Mouse (Mus musculus) spleen, adult 2 months (tissue): ENCODE data around the gene Nfat5. TPM values are rescaled to one million over a fixed set of nuclear protein-coding genes. Genes with fewer than 3 reads are reported as not detected.

ENCODE experiments used
- DNase-seq, 2 experiments: peaks; one replicate each; pipeline versions ENCODE4 v3.0.0 to v3.0.0-alpha.2; 2012 to 2021; ENCODE audit warnings: low spot score in 2 of 2, low read depth in 1 of 2
- H3K27ac ChIP-seq: fragments of 200-500 bp; 2 replicates; pipeline ENCODE4 v1.5.1; 2012; ENCODE audit warnings: low read length, inconsistent platforms; ENCODE audit not compliant: insufficient read depth
- H3K27me3 ChIP-seq: fragments of 200-500 bp; 2 replicates; pipeline ENCODE4 v1.6.1; 2012; ENCODE audit warnings: mild to moderate bottlenecking, moderate library complexity, low read length, inconsistent platforms; ENCODE audit not compliant: control insufficient read depth, insufficient read depth
- H3K36me3 ChIP-seq: fragments of 200-500 bp; 2 replicates; pipeline ENCODE4 v1.6.1; 2012; ENCODE audit warnings: mild to moderate bottlenecking, low read length, inconsistent platforms; ENCODE audit not compliant: control insufficient read depth, insufficient read depth
- H3K4me1 ChIP-seq: fragments of 200-500 bp; 2 replicates; pipeline ENCODE4 v1.6.1; 2011; ENCODE audit warnings: inconsistent platforms; ENCODE audit not compliant: control insufficient read depth, insufficient read depth, insufficient read length
- H3K4me3 ChIP-seq: fragments of 200-500 bp; 2 replicates; pipeline ENCODE4 v1.5.1; 2011; ENCODE audit warnings: mild to moderate bottlenecking, inconsistent platforms; ENCODE audit not compliant: insufficient read depth, insufficient read length; ENCODE audit errors: extremely low read depth
- CTCF ChIP-seq: fragments of 200-500 bp; IDR thresholded peaks from 2 replicates; pipeline ENCODE4 v1.5.1; 2011; ENCODE audit warnings: mild to moderate bottlenecking, inconsistent platforms; ENCODE audit not compliant: insufficient read depth, insufficient read length, insufficient replicate concordance; ENCODE audit errors: extremely low read depth
- POLR2A ChIP-seq: fragments of 200-500 bp; IDR thresholded peaks from 2 replicates; pipeline ENCODE4 v1.6.1; 2011; ENCODE audit warnings: low read depth, low read length, inconsistent platforms
- WGBS: fragments of 180-500 bp; shearing (Covaris S2); methylation state at CpG from one replicate; pipeline ENCODE4 v1.1.7; 2018; 5-methylcytosine and 5-hydroxymethylcytosine counted together
- polyA plus RNA-seq: library from polyadenylated mRNA; depleted of rRNA; stranded (reverse); fragments of >200 nt; gene quantifications from 2 replicates; pipeline ENCODE4 v1.2.3, GENCODE M21; 2012

Nfat5 gene
- polyA plus RNA-seq, 1 experiment: 14.4 TPM

GRCm38 (mm10) chr8:107257223-107257622 lies 36.0 kb upstream of the Nfat5 start:
- no peak for DNase-seq
- Histone ChIP-seq H3K36me3 (no peaks in the 10 kb centered on the region), H3K27ac (no peak overlapping the region), H3K4me1 (no peaks in the 10 kb centered on the region), H3K27me3 (no peaks in the 10 kb centered on the region), H3K4me3 (no peak overlapping the region)
- WGBS: 89% methylated on average over 5 of the region's 5 CpGs
- TF ChIP-seq CTCF (no peak), POLR2A (no peak)

GRCm38 (mm10) chr8:107260120-107260519 lies 33.1 kb upstream of the Nfat5 start:
- Histone ChIP-seq H3K27me3 (no peaks in the 10 kb centered on the region), H3K36me3 (no peaks in the 10 kb centered on the region), H3K4me1 (no peaks in the 10 kb centered on the region), H3K4me3 (no peak overlapping the region), H3K27ac (no peak overlapping the region)
- no peak for DNase-seq
- WGBS: 88% methylated on average over 6 of the region's 6 CpGs
- no peak for TF ChIP-seq CTCF
- no peak for TF ChIP-seq POLR2A

- no peak for DNase-seq
- Histone ChIP-seq H3K27ac (no peak overlapping the region), H3K4me1 (no peaks in the 10 kb centered on the region), H3K27me3 (no peaks in the 10 kb centered on the region), H3K36me3 (no peaks in the 10 kb centered on the region), H3K4me3 (no peak overlapping the region)
- TF ChIP-seq CTCF (no peak), POLR2A (no peak)
- WGBS: 75% methylated on average over 4 of the region's 4 CpGs
Observed at GRCm38 (mm10) chr8:107261172-107261571, 32.1 kb upstream of the Nfat5 start.

- Histone ChIP-seq H3K27ac (no peak overlapping the region), H3K4me3 (no peak overlapping the region), H3K36me3 (no peaks in the 10 kb centered on the region), H3K27me3 (no peaks in the 10 kb centered on the region), H3K4me1 (no peaks in the 10 kb centered on the region)
- DNase-seq: no peak
- 72% methylated on average over 8 of the region's 8 CpGs for WGBS
- TF ChIP-seq CTCF (no peak), POLR2A (no peak)
Observed at GRCm38 (mm10) chr8:107262046-107262705, 31.1 kb upstream of the Nfat5 start.

- DNase-seq: no peak
- H3K27me3 ChIP-seq: no peaks in the 10 kb centered on the region
- WGBS: 88% methylated on average over 10 of the region's 10 CpGs
- no peak overlapping the region for H3K27ac ChIP-seq
- no peaks in the 10 kb centered on the region for H3K36me3 ChIP-seq
- H3K4me3 ChIP-seq: no peak overlapping the region
- no peak for TF ChIP-seq POLR2A
- TF ChIP-seq CTCF: no peak
- H3K4me1 ChIP-seq: no peaks in the 10 kb centered on the region
Observed at GRCm38 (mm10) chr8:107265811-107266210, 27.5 kb upstream of the Nfat5 start.

DNA sequence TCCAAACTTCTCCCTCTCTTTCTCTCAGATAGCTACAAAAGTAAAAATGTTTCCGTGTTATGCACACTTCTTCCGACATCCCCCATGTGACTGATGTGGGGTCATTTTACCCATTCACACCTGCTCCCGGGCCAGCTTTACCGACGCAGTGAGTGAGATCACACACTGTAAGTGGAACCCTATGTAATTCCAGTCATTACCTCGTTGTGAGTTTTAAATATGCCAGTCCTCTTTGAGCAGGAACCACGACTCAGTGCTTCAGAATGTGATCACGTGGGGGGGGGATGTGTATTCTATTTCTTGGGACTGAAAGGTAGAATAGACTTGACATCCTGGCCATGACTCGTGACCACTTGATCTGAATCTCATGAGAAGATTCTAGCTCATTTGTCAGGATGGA lies 24.8 kb upstream of the Nfat5 start:
- no peak for DNase-seq
- Histone ChIP-seq H3K27ac (no peak overlapping the region), H3K27me3 (no peaks in the 10 kb centered on the region), H3K4me1 (no peaks in the 10 kb centered on the region), H3K36me3 (no peaks in the 10 kb centered on the region), H3K4me3 (no peak overlapping the region)
- no peak for TF ChIP-seq CTCF
- no peak for TF ChIP-seq POLR2A
- 73% methylated on average over 9 of the region's 9 CpGs for WGBS

- Histone ChIP-seq H3K4me1 (no peaks in the 10 kb centered on the region), H3K4me3 (no peak overlapping the region), H3K27ac (no peak overlapping the region), H3K27me3 (no peaks in the 10 kb centered on the region), H3K36me3 (no peaks in the 10 kb centered on the region)
- no peak for DNase-seq
- TF ChIP-seq POLR2A: no peak
- TF ChIP-seq CTCF: no peak
Observed at GRCm38 (mm10) chr8:107269191-107269590, 24.1 kb upstream of the Nfat5 start.
